Mouse (Mus musculus) E14TG2a.4 (cell line): ENCODE results near the gene Iqschfp.

ENCODE experiments used
- H3K27me3 ChIP-seq: 2 replicates; pipeline ENCODE4 v1.6.1; 2014; ENCODE audit warnings: low read length, control low read depth; ENCODE audit not compliant: insufficient read depth
- H3K36me3 ChIP-seq: 2 replicates; pipeline ENCODE4 v1.6.1; 2014; ENCODE audit warnings: low read length, control low read depth; ENCODE audit not compliant: insufficient read depth
- H3K4me1 ChIP-seq: replicated peaks from 2 replicates; pipeline ENCODE4 v1.6.1; 2014; ENCODE audit warnings: low read depth, low read length, control low read depth
- H3K4me3 ChIP-seq: replicated peaks from 2 replicates; pipeline ENCODE4 v1.5.1; 2014; ENCODE audit warnings: mild to moderate bottlenecking, low read length
- H3K9me3 ChIP-seq: 2 replicates; pipeline ENCODE4 v1.6.1; 2014; ENCODE audit warnings: low read length, control low read depth
- CTCF ChIP-seq: conservative IDR thresholded peaks from 2 replicates; pipeline ENCODE4 v1.5.1; 2014; ENCODE audit warnings: low read length
- NANOG ChIP-seq: IDR thresholded peaks from 2 replicates; pipeline ENCODE4 v1.6.1; 2014; ENCODE audit warnings: borderline replicate concordance, low read length, mixed read lengths
- POU5F1 ChIP-seq: IDR thresholded peaks from 2 replicates; pipeline ENCODE4 v1.6.1; 2014; ENCODE audit warnings: low read length, borderline replicate concordance

Gene Iqschfp

GRCm38 (mm10) chr3:68202162-68202902 is 310.3 kb downstream of the Iqschfp start:
- no peak overlapping the region for H3K4me3 ChIP-seq
- H3K4me1 ChIP-seq = no peaks in the 10 kb centered on the region
- H3K9me3 ChIP-seq = no peaks in the 10 kb centered on the region
- TF ChIP-seq CTCF (no peak), POU5F1 (no peak), NANOG (no peak)
- no peaks in the 10 kb centered on the region for H3K27me3 ChIP-seq
- H3K36me3 ChIP-seq = no peaks in the 10 kb centered on the region

GRCm38 (mm10) chr3:68203934-68204467 is 312.0 kb downstream of the Iqschfp start:
- Histone ChIP-seq H3K9me3 (no peaks in the 10 kb centered on the region), H3K36me3 (no peaks in the 10 kb centered on the region), H3K4me1 (no peaks in the 10 kb centered on the region), H3K4me3 (no peak overlapping the region), H3K27me3 (no peaks in the 10 kb centered on the region)
- TF ChIP-seq POU5F1 (no peak), CTCF (no peak), NANOG (no peak)

GRCm38 (mm10) chr3:68210422-68210821 is 318.4 kb downstream of the Iqschfp start:
- Histone ChIP-seq H3K4me1 (no peaks in the 10 kb centered on the region), H3K9me3 (no peaks in the 10 kb centered on the region), H3K36me3 (no peaks in the 10 kb centered on the region), H3K27me3 (no peaks in the 10 kb centered on the region), H3K4me3 (no peak overlapping the region)
- TF ChIP-seq POU5F1 (no peak), CTCF (no peak), NANOG (no peak)

- Histone ChIP-seq H3K4me3 (no peak overlapping the region), H3K4me1 (no peaks in the 10 kb centered on the region), H3K36me3 (no peaks in the 10 kb centered on the region), H3K9me3 (no peaks in the 10 kb centered on the region), H3K27me3 (no peaks in the 10 kb centered on the region)
- TF ChIP-seq POU5F1 = no peak
- no peak for TF ChIP-seq NANOG
- no peak for TF ChIP-seq CTCF
Measured at GRCm38 (mm10) chr3:68221452-68221851, 329.4 kb downstream of the Iqschfp start.

GRCm38 (mm10) chr3:68239887-68240286 is 347.9 kb downstream of the Iqschfp start:
- no peaks in the 10 kb centered on the region for H3K36me3 ChIP-seq
- TF ChIP-seq CTCF (no peak), NANOG (no peak), POU5F1 (no peak)
- H3K4me3 ChIP-seq = no peak overlapping the region
- no peaks in the 10 kb centered on the region for H3K27me3 ChIP-seq
- peaks cover 5% of the 10 kb centered on the region for H3K4me1 ChIP-seq
- no peaks in the 10 kb centered on the region for H3K9me3 ChIP-seq

GRCm38 (mm10) chr3:68243239-68243638 is 351.2 kb downstream of the Iqschfp start:
- no peaks in the 10 kb centered on the region for H3K9me3 ChIP-seq
- H3K4me3 ChIP-seq = no peak overlapping the region
- TF ChIP-seq POU5F1 (no peak), NANOG (no peak)
- H3K36me3 ChIP-seq = no peaks in the 10 kb centered on the region
- H3K4me1 ChIP-seq = peaks cover 17% of the 10 kb centered on the region
- no peaks in the 10 kb centered on the region for H3K27me3 ChIP-seq

- Histone ChIP-seq H3K4me1 (peaks cover 17% of the 10 kb centered on the region), H3K4me3 (no peak overlapping the region), H3K27me3 (no peaks in the 10 kb centered on the region), H3K36me3 (no peaks in the 10 kb centered on the region), H3K9me3 (no peaks in the 10 kb centered on the region)
- TF ChIP-seq POU5F1 (no peak), CTCF (no peak), NANOG (no peak)
Measured at GRCm38 (mm10) chr3:68246154-68246553, 354.1 kb downstream of the Iqschfp start.

- no peak overlapping the region for H3K4me3 ChIP-seq
- H3K4me1 ChIP-seq = peaks cover 11% of the 10 kb centered on the region
- H3K36me3 ChIP-seq = no peaks in the 10 kb centered on the region
- H3K27me3 ChIP-seq = no peaks in the 10 kb centered on the region
- no peaks in the 10 kb centered on the region for H3K9me3 ChIP-seq
- no peak for TF ChIP-seq POU5F1
- TF ChIP-seq CTCF = no peak
- no peak for TF ChIP-seq NANOG
Measured at GRCm38 (mm10) chr3:68250589-68250988, 358.6 kb downstream of the Iqschfp start.

GRCm38 (mm10) chr3:68252335-68252734 is 360.3 kb downstream of the Iqschfp start:
- Histone ChIP-seq H3K9me3 (no peaks in the 10 kb centered on the region), H3K27me3 (no peaks in the 10 kb centered on the region), H3K4me3 (no peak overlapping the region), H3K36me3 (no peaks in the 10 kb centered on the region), H3K4me1 (no peaks in the 10 kb centered on the region)
- TF ChIP-seq CTCF (no peak), NANOG (no peak), POU5F1 (no peak)
